Mouse (Mus musculus): ENCODE measurements around the gene Gcgr.
"Not testable (repeated sequence)": the region's sequence is repeated elsewhere in the genome, so short reads cannot be mapped to it uniquely, and the experiment has no call there.

GRCm38 (mm10) chr11:120514262-120514661 is 16.2 kb upstream of the Gcgr start:
- TF ChIP-seq CTCF, POLR2A (IDR thresholded peaks at IDR 0.05; ENCODE audit: extremely low read depth, insufficient read depth, low read length): not testable (repeated sequence)
